Mouse (Mus musculus) midbrain, embryonic 10.5 days (tissue): ENCODE results near the gene Cdc26. TPM values are rescaled to one million over a fixed set of nuclear protein-coding genes. Genes with fewer than 3 reads are reported as not detected.
A peak's percentile ranks its signal among the peaks of the same experiment; 100 is the strongest.

ENCODE experiments used
- DNase-seq: peaks from one replicate; pipeline ENCODE4 v3.0.0-alpha.2; 2017; ENCODE audit warnings: low spot score
- H3K27ac ChIP-seq: fragments of 300-500 bp; sonication (generic); replicated peaks from 2 replicates; pipeline ENCODE4 v1.5.1; 2016; ENCODE audit warnings: mild to moderate bottlenecking
- H3K27me3 ChIP-seq: fragments of 300-500 bp; sonication (generic); 2 replicates; pipeline ENCODE4 v1.6.1; 2016; ENCODE audit warnings: low read depth, mild to moderate bottlenecking; ENCODE audit not compliant: poor library complexity, severe bottlenecking
- H3K36me3 ChIP-seq: fragments of 300-500 bp; sonication (generic); 2 replicates; pipeline ENCODE4 v1.6.1; 2016; ENCODE audit warnings: mild to moderate bottlenecking, moderate library complexity
- H3K4me1 ChIP-seq: fragments of 300-500 bp; sonication (generic); 2 replicates; pipeline ENCODE4 v1.6.1; 2016
- H3K4me3 ChIP-seq: fragments of 300-500 bp; sonication (generic); 2 replicates; pipeline ENCODE4 v1.5.1; 2016; ENCODE audit warnings: mild to moderate bottlenecking, moderate library complexity
- H3K9me3 ChIP-seq: fragments of 300-500 bp; sonication (generic); replicated peaks from 2 replicates; pipeline ENCODE4 v1.6.1; 2016; ENCODE audit warnings: mild to moderate bottlenecking
- WGBS: fragments of 180-500 bp; shearing (Covaris S2); methylation state at CpG from one replicate; pipeline ENCODE4 v1.1.7; 2016; 5-methylcytosine and 5-hydroxymethylcytosine counted together
- polyA plus RNA-seq: library from polyadenylated mRNA; unstranded; fragments of >200 nt; fragmentation: Nextera tagmentation; extraction: Ambion mirVana; gene quantifications from 2 replicates; pipeline ENCODE4 v1.2.1, GENCODE M21; 2016

Cdc26 gene
- 175 and 185 TPM in 2 replicates for polyA plus RNA-seq

DNA sequence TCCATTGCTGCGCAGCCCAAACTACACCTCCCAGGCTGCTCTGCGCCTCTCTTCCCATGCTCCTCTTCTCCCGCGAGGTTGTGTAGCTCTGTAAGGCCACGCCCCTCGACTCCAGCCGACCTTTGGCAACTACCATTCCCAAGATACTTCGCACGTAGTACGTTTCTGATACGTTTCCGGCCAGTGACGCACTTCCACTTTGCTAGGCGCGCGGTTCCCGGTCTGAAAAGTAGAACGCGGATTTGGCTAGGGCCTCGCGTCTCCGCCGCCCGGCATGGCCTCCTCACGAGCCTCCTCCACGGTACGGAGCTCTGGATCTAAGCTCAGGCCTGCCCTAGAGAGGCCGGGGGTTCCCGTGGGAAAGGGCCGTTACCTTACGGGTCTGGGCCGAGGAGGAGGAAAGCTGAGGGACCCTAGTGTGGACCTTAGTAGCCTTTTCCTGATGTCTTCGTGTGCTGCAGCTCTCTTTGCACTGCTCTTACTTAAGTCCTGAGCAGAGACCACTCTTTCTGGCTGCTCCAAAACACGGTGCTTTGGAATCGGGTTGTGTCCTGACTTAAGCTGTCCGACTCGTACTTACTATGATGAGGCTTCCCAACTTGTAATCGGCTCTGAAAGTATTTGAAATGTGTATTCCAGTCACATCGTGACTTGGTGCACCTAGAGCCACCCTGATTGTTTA, at the start of gene Cdc26, which contains the start of gene Prpf4:
TSS of gene Cdc26 (minus strand) at position 42 of the 682 bp plus-strand sequence.
TSS of gene Prpf4 (plus strand) at position 197 of the 682 bp plus-strand sequence.
- peak; percentile 97 for DNase-seq
- H3K4me3 ChIP-seq = peak within 1 kb of the TSS; percentile 83
- H3K36me3 ChIP-seq = peaks cover 63% of the 10 kb centered on the region
- H3K4me1 ChIP-seq = peaks cover 31% of the 10 kb centered on the region
- H3K9me3 ChIP-seq = no peaks in the 10 kb centered on the region
- H3K27me3 ChIP-seq = no peaks in the 10 kb centered on the region
- under 1% methylated on average over 39 of the region's 39 CpGs for WGBS
- H3K27ac ChIP-seq = peak within 1 kb of the TSS; percentile 93

DNA sequence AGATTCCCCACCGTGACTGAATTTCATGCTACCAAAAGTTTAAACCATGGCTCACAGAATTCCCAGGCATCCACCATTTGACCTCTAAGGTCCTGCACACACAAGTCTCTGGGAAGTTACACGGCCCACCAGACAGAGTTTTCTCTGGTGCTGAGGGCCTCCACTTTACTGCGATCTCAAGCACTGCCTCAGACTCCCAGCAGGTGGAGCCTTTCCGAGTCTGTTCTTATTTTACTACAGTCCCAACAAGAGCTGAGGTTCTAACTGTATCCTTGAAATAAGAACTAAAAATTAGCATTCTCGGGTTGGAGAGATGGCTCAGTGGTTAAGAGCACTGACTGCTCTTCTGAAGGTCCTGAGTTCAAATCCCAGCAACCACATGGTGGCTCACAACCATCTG, 46.6 kb upstream of the Cdc26 start:
- WGBS = 69% methylated on average over 5 of the region's 5 CpGs

GRCm38 (mm10) chr4:62440986-62441385, 32.5 kb upstream of the Cdc26 start:
- Histone ChIP-seq H3K4me1 (no peaks in the 10 kb centered on the region), H3K4me3 (no peak overlapping the region), H3K27ac (no peak overlapping the region), H3K9me3 (no peaks in the 10 kb centered on the region), H3K27me3 (no peaks in the 10 kb centered on the region), H3K36me3 (no peaks in the 10 kb centered on the region)
- 82% methylated on average over 4 of the region's 4 CpGs for WGBS
- DNase-seq = no peak

More for the DNA sequence above, 46.6 kb upstream of the Cdc26 start:
- H3K27ac ChIP-seq = no peak overlapping the region
- H3K27me3 ChIP-seq = no peaks in the 10 kb centered on the region
- peak; percentile 20 for DNase-seq
- H3K4me1 ChIP-seq = no peaks in the 10 kb centered on the region
- no peaks in the 10 kb centered on the region for H3K9me3 ChIP-seq
- H3K36me3 ChIP-seq = peaks cover 8% of the 10 kb centered on the region; the same call in 1 of the 2 replicates
- H3K4me3 ChIP-seq = no peak overlapping the region

DNA sequence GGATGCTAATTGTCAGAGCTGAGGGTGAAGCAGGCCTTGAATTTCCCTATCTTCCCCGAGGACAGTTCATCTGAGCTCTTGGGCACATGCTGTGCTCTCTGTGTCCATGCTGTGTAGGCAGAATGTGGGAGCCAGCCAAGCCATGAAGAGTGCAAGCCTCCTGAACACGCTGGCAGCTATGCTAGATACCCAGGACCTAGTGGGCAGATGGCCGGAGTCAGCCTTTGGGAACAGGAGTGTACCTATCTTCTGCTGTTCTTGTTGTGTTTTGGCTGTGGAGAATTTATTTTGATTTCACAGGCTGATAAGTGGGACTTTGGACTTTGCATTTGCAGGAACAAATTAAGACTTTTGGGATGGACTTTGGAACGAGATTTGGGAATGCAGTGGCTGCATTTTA, 32.1 kb upstream of the Cdc26 start:
- 80% methylated on average over 4 of the region's 4 CpGs for WGBS

DNA sequence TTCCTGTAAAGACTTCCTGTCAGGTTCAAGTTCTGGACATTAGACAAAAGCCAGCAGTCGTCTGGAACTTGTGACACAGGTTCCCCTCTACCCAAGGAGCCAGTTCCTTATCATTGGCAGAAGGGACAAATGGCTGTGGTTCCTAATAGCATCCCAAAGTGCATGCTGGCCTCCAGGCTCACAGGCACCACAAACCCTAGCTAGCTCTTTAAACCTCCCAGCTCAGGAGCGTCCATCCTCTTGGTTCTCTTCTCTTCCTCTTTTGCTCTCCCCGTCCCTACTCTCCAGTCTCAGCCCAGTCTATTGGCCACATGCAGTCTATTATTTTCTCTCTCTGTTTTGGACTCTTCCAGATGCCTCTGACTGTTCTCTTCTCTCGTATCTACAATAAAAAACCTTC, 31.4 kb upstream of the Cdc26 start:
- no peak overlapping the region for H3K4me3 ChIP-seq
- 72% methylated on average over 4 of the region's 4 CpGs for WGBS
- DNase-seq = no peak
- H3K27ac ChIP-seq = no peak overlapping the region
- no peaks in the 10 kb centered on the region for H3K27me3 ChIP-seq
- no peaks in the 10 kb centered on the region for H3K9me3 ChIP-seq
- no peaks in the 10 kb centered on the region for H3K36me3 ChIP-seq
- no peaks in the 10 kb centered on the region for H3K4me1 ChIP-seq

More for the DNA sequence above, 32.1 kb upstream of the Cdc26 start:
- no peaks in the 10 kb centered on the region for H3K4me1 ChIP-seq
- H3K27me3 ChIP-seq = no peaks in the 10 kb centered on the region
- no peak overlapping the region for H3K4me3 ChIP-seq
- H3K27ac ChIP-seq = no peak overlapping the region
- DNase-seq = no peak
- H3K36me3 ChIP-seq = no peaks in the 10 kb centered on the region
- H3K9me3 ChIP-seq = no peaks in the 10 kb centered on the region

DNA sequence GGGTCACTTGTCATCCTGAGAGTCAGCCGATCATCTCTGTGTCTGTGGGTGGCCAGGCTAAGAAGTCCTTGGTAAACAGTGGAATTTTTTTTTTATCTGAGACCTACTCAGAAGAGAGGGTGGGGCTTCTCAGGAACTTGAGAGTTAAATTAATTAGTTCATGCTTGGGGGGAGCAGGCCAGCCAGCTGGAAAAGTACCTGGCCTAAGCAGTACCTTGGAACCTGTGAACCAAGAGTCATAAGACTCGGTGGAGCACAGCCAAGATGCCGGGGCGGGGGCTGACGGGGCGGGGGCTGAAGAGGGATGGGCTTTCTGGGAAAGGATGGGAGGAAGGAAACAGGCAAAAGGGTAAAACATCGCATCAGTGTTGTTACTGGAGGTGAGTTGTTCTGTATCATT, 29.4 kb upstream of the Cdc26 start:
- Histone ChIP-seq H3K4me3 (no peak overlapping the region), H3K9me3 (no peaks in the 10 kb centered on the region), H3K36me3 (no peaks in the 10 kb centered on the region), H3K4me1 (no peaks in the 10 kb centered on the region), H3K27me3 (no peaks in the 10 kb centered on the region), H3K27ac (no peak overlapping the region)
- 90% methylated on average over 7 of the region's 7 CpGs for WGBS
- no peak for DNase-seq

- no peaks in the 10 kb centered on the region for H3K4me1 ChIP-seq
- no peak for DNase-seq
- H3K27ac ChIP-seq = no peak overlapping the region
- H3K4me3 ChIP-seq = no peak overlapping the region
- no peaks in the 10 kb centered on the region for H3K27me3 ChIP-seq
- 89% methylated on average over 3 of the region's 3 CpGs for whole genome bisulfite sequencing
- no peaks in the 10 kb centered on the region for H3K36me3 ChIP-seq
- no peaks in the 10 kb centered on the region for H3K9me3 ChIP-seq
Measured at GRCm38 (mm10) chr4:62437256-62437778, 28.9 kb upstream of the Cdc26 start.

GRCm38 (mm10) chr4:62435081-62435480, 26.6 kb upstream of the Cdc26 start, which contains the start of gene Rnf183:
Rnf183 (minus strand) TSS chr4:62435252.
- no peaks in the 10 kb centered on the region for H3K4me1 ChIP-seq
- WGBS = 89% methylated on average over 6 of the region's 6 CpGs

DNA sequence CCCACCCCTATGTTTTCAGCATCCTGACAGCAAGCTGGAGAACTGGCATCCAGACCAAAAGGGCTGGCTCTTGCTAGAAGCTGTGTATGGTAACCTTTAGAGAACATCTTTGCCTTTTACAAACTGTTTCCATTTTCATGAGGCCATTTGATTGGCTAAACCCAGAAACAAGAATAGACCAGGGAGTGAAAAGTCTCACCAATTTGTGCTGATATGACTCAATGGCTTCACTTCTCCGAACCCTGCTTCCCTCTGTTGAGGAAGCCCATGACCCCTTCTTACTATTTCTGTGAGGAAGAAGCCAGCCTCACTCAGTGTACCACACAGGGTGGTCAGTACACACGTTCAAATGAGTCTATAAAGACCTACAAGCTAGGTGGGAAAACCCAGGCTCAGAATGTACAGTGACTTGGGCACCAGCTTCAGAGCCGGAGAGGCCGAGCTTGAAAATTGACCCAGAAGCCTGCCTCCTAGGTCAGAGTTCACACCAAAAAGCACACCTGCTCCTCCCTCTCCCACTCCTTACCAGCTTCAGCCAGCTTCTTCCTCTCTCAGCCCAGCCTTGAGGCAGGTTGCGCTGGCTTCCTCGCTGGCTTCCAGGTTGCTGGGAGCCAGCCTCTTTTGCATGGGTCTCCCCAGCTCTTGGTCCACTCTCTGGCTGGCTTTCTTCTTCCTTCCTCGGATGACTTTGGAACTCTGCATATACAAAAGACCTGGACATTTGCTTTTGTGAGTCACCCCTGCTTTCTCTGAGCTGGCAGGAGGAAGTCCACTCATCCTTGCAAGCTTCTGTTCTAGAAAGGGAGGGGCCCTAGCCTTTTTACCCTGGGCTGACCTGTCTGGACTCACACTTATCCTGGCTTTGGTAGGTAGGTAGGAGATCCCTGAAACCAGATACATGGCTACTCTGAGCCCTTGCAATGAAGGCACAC, 25.8 kb upstream of the Cdc26 start:
- H3K27me3 ChIP-seq = no peaks in the 10 kb centered on the region
- DNase-seq = no peak
- H3K9me3 ChIP-seq = no peaks in the 10 kb centered on the region
- no peaks in the 10 kb centered on the region for H3K4me1 ChIP-seq
- no peak overlapping the region for H3K4me3 ChIP-seq
- H3K36me3 ChIP-seq = no peaks in the 10 kb centered on the region
- no peak overlapping the region for H3K27ac ChIP-seq
- WGBS = 79% methylated on average over 7 of the region's 7 CpGs

More at GRCm38 (mm10) chr4:62435081-62435480, 26.6 kb upstream of the Cdc26 start, which contains the start of gene Rnf183:
- Histone ChIP-seq H3K4me3 (no peak within 1 kb of the TSS), H3K27me3 (no peaks in the 10 kb centered on the region), H3K9me3 (no peaks in the 10 kb centered on the region), H3K27ac (no peak within 1 kb of the TSS), H3K36me3 (no peaks in the 10 kb centered on the region)
- DNase-seq = no peak

DNA sequence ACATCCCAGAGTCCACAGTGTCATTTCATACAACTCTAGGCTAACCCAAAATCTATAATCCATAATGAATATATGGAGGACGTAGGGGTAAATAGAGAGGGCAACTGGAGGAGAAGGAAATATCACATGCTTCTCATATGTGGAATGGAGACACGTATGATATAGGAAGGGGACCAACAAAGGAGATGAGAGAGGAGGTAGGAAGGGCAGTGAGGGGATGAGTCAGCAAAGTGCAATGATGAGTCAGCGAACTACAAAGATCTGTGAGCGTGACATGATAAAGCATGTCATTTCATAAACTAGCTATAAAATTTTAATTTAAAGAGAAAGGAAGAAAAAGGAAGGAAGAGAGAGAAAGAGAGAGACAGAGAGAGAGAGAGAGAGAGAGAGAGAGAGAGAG, 23.1 kb upstream of the Cdc26 start:
- no peak overlapping the region for H3K27ac ChIP-seq
- 87% methylated on average over 4 of the region's 4 CpGs for WGBS
- H3K36me3 ChIP-seq = no peaks in the 10 kb centered on the region
- H3K27me3 ChIP-seq = no peaks in the 10 kb centered on the region
- DNase-seq = no peak
- no peaks in the 10 kb centered on the region for H3K9me3 ChIP-seq
- no peaks in the 10 kb centered on the region for H3K4me1 ChIP-seq
- no peak overlapping the region for H3K4me3 ChIP-seq

- no peak for DNase-seq
- Histone ChIP-seq H3K9me3 (no peaks in the 10 kb centered on the region), H3K36me3 (peaks cover 5% of the 10 kb centered on the region), H3K4me3 (no peak overlapping the region), H3K27me3 (no peaks in the 10 kb centered on the region), H3K4me1 (no peaks in the 10 kb centered on the region), H3K27ac (no peak overlapping the region)
Measured at GRCm38 (mm10) chr4:62430678-62431077, 22.2 kb upstream of the Cdc26 start.

DNA sequence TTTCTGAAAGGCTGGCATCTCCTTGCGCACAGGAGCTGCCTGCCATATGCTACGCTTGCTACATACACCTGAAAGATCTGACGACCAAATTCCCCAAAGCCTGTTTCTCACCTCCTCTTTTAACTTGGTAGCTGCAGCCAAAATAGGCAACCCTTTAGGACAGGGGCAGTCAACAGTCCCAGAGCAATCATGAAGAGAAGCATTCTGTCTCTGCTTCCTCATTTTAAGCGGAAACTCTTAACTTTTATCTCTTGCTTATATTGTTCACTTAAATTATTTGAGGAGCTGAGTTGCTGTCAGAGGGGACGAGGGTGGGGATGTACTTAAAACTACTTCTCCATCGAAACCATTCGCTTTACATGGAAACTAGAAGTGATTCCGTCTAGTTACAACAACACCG, 21.2 kb upstream of the Cdc26 start:
- H3K4me1 ChIP-seq = no peaks in the 10 kb centered on the region
- peaks cover 15% of the 10 kb centered on the region for H3K36me3 ChIP-seq
- no peak overlapping the region for H3K4me3 ChIP-seq
- no peak overlapping the region for H3K27ac ChIP-seq
- no peaks in the 10 kb centered on the region for H3K9me3 ChIP-seq
- WGBS = 92% methylated on average over 9 of the region's 9 CpGs
- H3K27me3 ChIP-seq = no peaks in the 10 kb centered on the region
- DNase-seq = no peak
